Mouse (Mus musculus): Measurements from ENCODE around the gene Tmem94.

GRCm38 (mm10) chr11:115824813-115825212 is 59.6 kb downstream of the Tmem94 start:
- TF ChIP-seq POLR2A (IDR thresholded peaks at IDR 0.05; ENCODE audit: low read depth, low read length) (no peak), CTCF (IDR thresholded peaks at IDR 0.05; ENCODE audit: extremely low read depth, insufficient read depth, insufficient read length, insufficient replicate concordance) (no peak)
